Mouse (Mus musculus) lung, embryonic 14.5 days (tissue): ENCODE data around the gene Ccdc170. TPM values are rescaled to one million over a fixed set of nuclear protein-coding genes. Genes with fewer than 3 reads are reported as not detected.

Experiments used
- ATAC-seq: fragments of 200-750 bp; cut with Nextera tagmentation; 2 replicates; pipeline ENCODE4 v1.8.0; 2017; ENCODE audit warnings: mild to moderate bottlenecking, moderate TSS enrichment, moderate library complexity; ENCODE audit not compliant: insufficient read depth
- DNase-seq: peaks from one replicate; pipeline ENCODE4 v3.0.0-alpha.2; 2015
- H3K27ac ChIP-seq: fragments of 300-500 bp; sonication (generic); 2 replicates; pipeline ENCODE4 v1.5.1; 2014; ENCODE audit warnings: low read depth, mild to moderate bottlenecking, moderate library complexity
- H3K27me3 ChIP-seq: fragments of 300-500 bp; sonication (generic); 2 replicates; pipeline ENCODE4 v1.6.1; 2014; ENCODE audit warnings: low read length, control low read depth; ENCODE audit not compliant: insufficient read depth
- H3K36me3 ChIP-seq: fragments of 300-500 bp; sonication (generic); 2 replicates; pipeline ENCODE4 v1.6.1; 2014; ENCODE audit warnings: control low read depth; ENCODE audit not compliant: insufficient read depth
- H3K4me1 ChIP-seq: fragments of 300-500 bp; sonication (generic); 2 replicates; pipeline ENCODE4 v1.6.1; 2014; ENCODE audit warnings: antibody characterized with exemption, control low read depth; ENCODE audit not compliant: insufficient read depth
- H3K4me2 ChIP-seq: fragments of 300-500 bp; sonication (generic); 2 replicates; pipeline ENCODE4 v1.6.1; 2014; ENCODE audit warnings: mild to moderate bottlenecking
- H3K4me3 ChIP-seq: fragments of 300-500 bp; sonication (generic); 2 replicates; pipeline ENCODE4 v1.5.1; 2014; ENCODE audit warnings: low read depth, low read length
- H3K9ac ChIP-seq: fragments of 300-500 bp; sonication (generic); 2 replicates; pipeline ENCODE4 v1.6.1; 2014
- H3K9me3 ChIP-seq: fragments of 300-500 bp; sonication (generic); 2 replicates; pipeline ENCODE4 v1.6.1; 2016; ENCODE audit warnings: low read depth, low read length, control low read depth
- CTCF ChIP-seq: IDR thresholded peaks from 2 replicates; pipeline ENCODE4 v1.5.1; 2016; ENCODE audit warnings: antibody characterized with exemption, low read depth
- WGBS: fragments of 180-500 bp; shearing (Covaris S2); extraction: QIAGEN DNeasy Blood & Tissue Kit; methylation state at CpG from one replicate; pipeline ENCODE4 v1.1.7; 2014; 5-methylcytosine and 5-hydroxymethylcytosine counted together
- polyA plus RNA-seq: library from polyadenylated mRNA; unstranded; fragments of >200 nt; fragmentation: Nextera tagmentation; extraction: Ambion mirVana; gene quantifications from 2 replicates; pipeline ENCODE4 v1.2.1, GENCODE M21; 2014

The Ccdc170 gene
- polyA plus RNA-seq, 1 experiment from 2014 or later = 0.12 TPM

- H3K9ac ChIP-seq = no peak overlapping the region
- no peaks in the 10 kb centered on the region for H3K27me3 ChIP-seq
- H3K4me2 ChIP-seq = no peak overlapping the region
- no peak for TF ChIP-seq CTCF
- H3K9me3 ChIP-seq = no peaks in the 10 kb centered on the region
- H3K36me3 ChIP-seq = no peaks in the 10 kb centered on the region
- DNase-seq (no peak), ATAC-seq (no peak)
- no peak overlapping the region for H3K4me3 ChIP-seq
- WGBS = 84% methylated on average over 2 of the region's 2 CpGs
- H3K27ac ChIP-seq = no peak overlapping the region
- no peaks in the 10 kb centered on the region for H3K4me1 ChIP-seq
These were observed 127.9 kb downstream of the Ccdc170 start for GRCm38 (mm10) chr10:4610234-4610633.

- peak; percentile 52; the same call in 1 of the 2 replicates for ATAC-seq
- WGBS = 28% methylated on average over 13 of the region's 13 CpGs
- Histone ChIP-seq H3K4me3 (peak within 1 kb of the TSS; percentile 15; the same call in 1 of the 2 replicates), H3K36me3 (no peaks in the 10 kb centered on the region), H3K4me2 (peak within 1 kb of the TSS; percentile 57), H3K4me1 (no peaks in the 10 kb centered on the region), H3K9me3 (no peaks in the 10 kb centered on the region), H3K27me3 (no peaks in the 10 kb centered on the region), H3K9ac (no peak within 1 kb of the TSS), H3K27ac (no peak within 1 kb of the TSS)
- no peak for TF ChIP-seq CTCF
- peak; percentile 30 for DNase-seq
These were observed 129.3 kb downstream of the Ccdc170 start, which contains the start of gene Esr1 for GRCm38 (mm10) chr10:4611386-4612155. TSS of gene Esr1 (plus strand) at chr10:4611593.

Other genes with a start within 250 kb of the Ccdc170 start
- gene Akap12, start 216.1 kb upstream of the Ccdc170 start, polyA plus RNA-seq = 58.9 and 63.9 TPM in 2 replicates
- 17.3 and 18.1 TPM in 2 replicates for gene Zbtb2, start 94.4 kb upstream of the Ccdc170 start, polyA plus RNA-seq
- gene Rmnd1, start 50.1 kb upstream of the Ccdc170 start, polyA plus RNA-seq = 46.0 and 46.3 TPM in 2 replicates
- 20.7 and 21.1 TPM in 2 replicates for gene Armt1, start 50.0 kb upstream of the Ccdc170 start, polyA plus RNA-seq
- gene Esr1, start 129.1 kb downstream of the Ccdc170 start, polyA plus RNA-seq = 0.05 and 0.16 TPM in 2 replicates